Mouse (Mus musculus): ENCODE measurements around the gene Actrt3.

Gene Actrt3

GRCm38 (mm10) chr3:30599711-30600545, at the start of gene Actrt3:
Actrt3 (minus strand) TSS chr3:30599939.
- DNase-seq = peak; percentile 80 to 82

GRCm38 (mm10) chr3:30648466-30648865, 48.7 kb upstream of the Actrt3 start:
- DNase-seq = no peak

- DNase-seq = peak; percentile 27 to 42
Observed at GRCm38 (mm10) chr3:30647440-30648090, 47.8 kb upstream of the Actrt3 start, which contains the start of gene Lrrc34. Lrrc34 (minus strand) TSS chr3:30647869.

GRCm38 (mm10) chr3:30646761-30647160, 47.0 kb upstream of the Actrt3 start:
- no peak for DNase-seq

- DNase-seq = peak; percentile 30 to 45
Observed at GRCm38 (mm10) chr3:30644207-30644606, 44.5 kb upstream of the Actrt3 start, which contains the start of gene Lrriq4. Lrriq4 (plus strand) TSS chr3:30644507.

GRCm38 (mm10) chr3:30635629-30636028, 35.9 kb upstream of the Actrt3 start:
- peak in 1 of 2 experiments; percentile 11 for DNase-seq

- no peak for DNase-seq
Observed at GRCm38 (mm10) chr3:30633681-30634080, 33.9 kb upstream of the Actrt3 start.

- DNase-seq = no peak
Observed at GRCm38 (mm10) chr3:30620132-30620531, 20.4 kb upstream of the Actrt3 start.

GRCm38 (mm10) chr3:30610930-30611329, 11.2 kb upstream of the Actrt3 start:
- DNase-seq = no peak

- DNase-seq = no peak
Observed at GRCm38 (mm10) chr3:30608999-30609398, 9.3 kb upstream of the Actrt3 start.

GRCm38 (mm10) chr3:30603256-30603655, 3.5 kb upstream of the Actrt3 start:
- no peak for DNase-seq

- DNase-seq = peak in 1 of 2 experiments; percentile 74
Observed at GRCm38 (mm10) chr3:30602740-30603098, 3.0 kb upstream of the Actrt3 start.

- peak; percentile 97 to 98 for DNase-seq
Observed at GRCm38 (mm10) chr3:30602065-30602739, 2.5 kb upstream of the Actrt3 start, which contains the start of gene Mynn. Mynn (plus strand) TSS chr3:30602065.

GRCm38 (mm10) chr3:30601610-30602064, 1.9 kb upstream of the Actrt3 start:
- DNase-seq = no peak

- DNase-seq = peak; percentile 91 to 93
Observed at GRCm38 (mm10) chr3:30601175-30601574, 1.4 kb upstream of the Actrt3 start.

GRCm38 (mm10) chr3:30600717-30601116, 978 bp upstream of the Actrt3 start:
- DNase-seq = peak; percentile 54 to 61

- DNase-seq = no peak
Observed at GRCm38 (mm10) chr3:30597271-30597670, 2.5 kb downstream of the Actrt3 start.

GRCm38 (mm10) chr3:30595111-30595832, 4.5 kb downstream of the Actrt3 start:
- DNase-seq = peak; percentile 62 to 71

GRCm38 (mm10) chr3:30593719-30594485, 5.8 kb downstream of the Actrt3 start:
- no peak for DNase-seq

GRCm38 (mm10) chr3:30592418-30592853, 7.3 kb downstream of the Actrt3 start:
- DNase-seq = peak in 1 of 2 experiments; percentile 34

GRCm38 (mm10) chr3:30588865-30589264, 10.9 kb downstream of the Actrt3 start:
- no peak for DNase-seq

- no peak for DNase-seq
Observed at GRCm38 (mm10) chr3:30573549-30573948, 26.2 kb downstream of the Actrt3 start.
